Mouse (Mus musculus) heart, postnatal 0 days (tissue): Measurements from ENCODE around the gene Ncf1.

Experiments
- CTCF ChIP-seq: IDR thresholded peaks from 2 replicates; pipeline ENCODE4 v1.5.1; 2016; ENCODE audit warnings: antibody characterized with exemption, control low read depth, low read depth
- EP300 ChIP-seq: IDR thresholded peaks from 2 replicates; pipeline ENCODE4 v1.6.1; 2016; ENCODE audit warnings: antibody characterized with exemption, low read depth

DNA sequence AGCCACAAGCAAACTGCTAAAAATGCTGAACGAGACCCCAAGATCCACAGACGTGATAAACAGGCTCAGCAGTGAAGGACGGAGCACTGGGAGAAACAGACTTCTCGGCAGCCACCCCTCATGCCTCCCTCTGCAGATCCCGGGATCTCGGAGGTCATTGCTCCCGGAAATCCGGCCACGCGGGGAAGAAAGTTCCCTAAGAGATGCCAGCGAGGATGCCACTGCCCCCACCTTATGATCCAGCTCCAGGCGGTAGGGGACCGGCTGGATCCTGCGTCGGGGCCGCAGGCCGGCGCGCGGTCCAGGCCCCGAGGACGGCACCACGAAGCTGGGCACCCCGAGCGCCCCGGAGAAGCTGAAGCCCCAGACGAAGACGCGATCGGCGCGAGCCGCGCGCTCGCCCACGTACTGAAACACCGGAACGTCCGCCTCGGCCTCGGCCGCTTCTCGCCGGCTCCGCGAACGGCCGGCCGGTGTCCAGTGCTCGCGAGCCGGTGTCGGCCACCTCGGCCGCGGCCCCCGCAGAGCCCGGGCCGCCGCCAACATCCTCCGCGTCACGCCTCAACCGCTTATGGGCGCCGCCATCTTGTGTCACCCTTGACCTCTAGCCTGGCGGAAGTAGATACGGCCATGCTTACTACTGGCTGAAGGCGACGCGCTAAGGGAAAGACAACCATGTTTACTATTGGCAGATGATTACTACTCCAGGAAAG, 53.1 kb downstream of the Ncf1 start, which contains the start of gene Rcc1l:
- no peak for TF ChIP-seq CTCF
- no peak for TF ChIP-seq EP300
